Mouse (Mus musculus) layer of hippocampus, adult 2 months (tissue): ENCODE measurements at regions not wholly inside any gene's neighbourhood (a gene's known extent, or its start where the extent isn't known, plus 50 kb on each side); places are given as distances from the start of the nearest gene placed in this dataset.
"Not testable (repeated sequence)": the region's sequence is repeated elsewhere in the genome, so short reads cannot be mapped to it uniquely, and the experiment has no call there.

Experiments
- DNase-seq, 2 experiments: peaks; one replicate each; pipeline ENCODE4 v3.0.0; 2022; ENCODE audit warnings: low spot score in 2 of 2
- H3K27ac ChIP-seq: fragments of 200-600 bp; 2 replicates; pipeline ENCODE4 v1.8.1; 2022
- H3K4me3 ChIP-seq: fragments of 200-600 bp; 2 replicates; pipeline ENCODE4 v1.8.1; 2022; ENCODE audit warnings: mild to moderate bottlenecking
- CTCF ChIP-seq: fragments of 200-600 bp; conservative IDR thresholded peaks from 2 replicates; pipeline ENCODE4 v1.8.1; 2022; ENCODE audit warnings: antibody characterized with exemption, mild to moderate bottlenecking, moderate library complexity

DNA sequence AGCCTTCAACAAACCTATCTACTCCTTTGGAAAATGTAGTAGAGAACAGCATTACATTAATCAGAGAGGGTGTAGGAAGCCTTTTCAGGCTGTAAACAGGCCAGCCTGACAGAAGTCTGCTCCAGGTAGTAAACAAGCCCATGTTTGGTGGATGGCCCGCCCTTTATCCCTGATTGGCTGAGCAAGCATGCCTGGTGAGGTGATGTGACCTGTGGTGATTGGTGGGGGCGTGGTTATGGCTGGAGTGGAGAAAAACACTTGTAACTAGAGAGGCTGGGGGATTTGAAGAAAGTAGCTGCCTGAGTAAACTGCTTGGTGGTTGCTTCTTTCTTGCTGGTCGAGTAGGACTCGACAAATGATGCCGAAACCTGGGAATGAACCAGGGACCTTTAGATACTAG is 621.3 kb upstream of the Dsel start:
- H3K4me3 ChIP-seq, DNase-seq, H3K27ac ChIP-seq: not testable (repeated sequence)

DNA sequence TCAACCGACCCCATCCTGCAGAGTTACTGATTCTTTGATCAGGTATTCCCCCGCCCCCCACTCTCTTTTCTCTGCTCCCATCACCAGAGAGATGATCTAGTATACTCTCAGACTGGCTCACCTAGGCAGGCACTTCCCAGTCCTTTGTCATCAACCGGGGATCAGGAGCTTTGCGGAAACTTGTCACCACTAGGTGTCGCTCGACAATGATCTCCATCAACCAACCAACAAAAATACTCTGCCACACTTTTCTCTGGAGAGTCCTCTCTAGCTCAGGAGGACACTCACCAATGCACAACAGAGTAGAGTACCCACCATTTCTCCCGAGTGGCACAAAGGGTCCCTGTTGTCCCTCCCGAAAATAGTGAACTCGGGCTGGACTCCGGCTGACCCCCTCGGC is 591.3 kb upstream of the Dsel start:
- Histone ChIP-seq H3K27ac (no peak overlapping the region), H3K4me3 (no peak overlapping the region)
- DNase-seq, result peak; percentile 16 to 45
- TF ChIP-seq CTCF, result peak; percentile 75

DNA sequence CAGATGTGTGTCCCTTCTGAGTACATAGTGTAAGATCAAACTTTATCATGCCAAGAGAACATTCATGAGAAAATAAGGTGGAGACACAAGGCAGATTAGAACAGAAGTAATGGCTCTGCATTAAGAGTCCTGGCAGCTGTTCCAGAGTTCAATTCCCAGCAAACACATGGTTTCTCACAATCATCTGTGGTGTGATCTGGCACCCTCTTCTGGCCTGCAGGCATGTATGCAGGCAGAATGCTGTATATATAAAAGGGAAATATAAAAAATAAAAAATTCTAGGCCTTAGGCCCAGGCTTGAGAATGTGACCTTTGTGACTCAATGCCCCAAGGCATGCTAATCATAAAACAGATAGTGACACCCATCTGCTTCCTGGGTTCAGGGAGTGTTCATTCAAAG is 587.7 kb upstream of the Dsel start:
- peak; percentile 56 for TF ChIP-seq CTCF
- DNase-seq, result no peak
- no peak overlapping the region for H3K27ac ChIP-seq
- no peak overlapping the region for H3K4me3 ChIP-seq

DNA sequence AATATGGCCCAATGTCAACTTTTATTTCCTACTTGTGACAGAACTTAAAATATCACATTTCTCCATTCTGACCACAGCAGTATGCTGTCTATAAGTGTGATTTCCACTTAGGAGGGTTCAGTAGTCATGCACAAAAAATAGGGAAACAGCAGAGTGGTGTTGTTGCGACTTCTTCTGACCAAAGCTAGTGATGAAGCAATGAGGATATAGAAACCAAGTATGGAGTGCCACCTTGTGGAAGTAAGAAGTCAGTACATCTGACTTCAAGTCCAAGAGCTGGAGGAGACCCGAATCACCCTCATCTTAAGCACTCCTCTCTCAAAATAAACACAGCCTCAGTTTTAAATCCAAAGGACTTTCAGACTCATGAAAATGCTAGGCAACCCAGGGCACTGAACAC is 586.9 kb upstream of the Dsel start:
- Histone ChIP-seq H3K27ac (no peak overlapping the region), H3K4me3 (no peak overlapping the region)
- DNase-seq, result peak in 1 of 2 experiments; percentile 2
- peak; percentile 93 for TF ChIP-seq CTCF

DNA sequence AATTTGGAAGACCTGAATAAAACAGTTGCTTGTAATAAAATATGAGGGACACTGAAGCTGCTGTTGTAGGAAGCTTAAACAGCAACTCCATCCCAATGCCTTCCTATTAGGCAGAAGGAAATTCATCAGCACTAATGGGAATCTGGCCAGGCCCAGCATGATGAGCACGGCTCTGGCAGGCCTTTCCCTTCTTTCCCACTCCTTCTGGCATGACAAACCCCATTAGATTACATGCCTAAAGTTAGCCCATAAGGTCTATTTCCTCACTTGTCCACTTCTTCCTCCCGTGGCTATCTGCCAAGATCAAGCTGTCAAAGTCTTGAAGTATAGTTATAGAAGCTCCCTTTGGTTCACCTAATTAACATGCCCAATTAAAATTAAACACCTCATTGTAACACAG is 574.4 kb upstream of the Dsel start:
- no peak for DNase-seq
- no peak for TF ChIP-seq CTCF
- no peak overlapping the region for H3K27ac ChIP-seq
- no peak overlapping the region for H3K4me3 ChIP-seq

DNA sequence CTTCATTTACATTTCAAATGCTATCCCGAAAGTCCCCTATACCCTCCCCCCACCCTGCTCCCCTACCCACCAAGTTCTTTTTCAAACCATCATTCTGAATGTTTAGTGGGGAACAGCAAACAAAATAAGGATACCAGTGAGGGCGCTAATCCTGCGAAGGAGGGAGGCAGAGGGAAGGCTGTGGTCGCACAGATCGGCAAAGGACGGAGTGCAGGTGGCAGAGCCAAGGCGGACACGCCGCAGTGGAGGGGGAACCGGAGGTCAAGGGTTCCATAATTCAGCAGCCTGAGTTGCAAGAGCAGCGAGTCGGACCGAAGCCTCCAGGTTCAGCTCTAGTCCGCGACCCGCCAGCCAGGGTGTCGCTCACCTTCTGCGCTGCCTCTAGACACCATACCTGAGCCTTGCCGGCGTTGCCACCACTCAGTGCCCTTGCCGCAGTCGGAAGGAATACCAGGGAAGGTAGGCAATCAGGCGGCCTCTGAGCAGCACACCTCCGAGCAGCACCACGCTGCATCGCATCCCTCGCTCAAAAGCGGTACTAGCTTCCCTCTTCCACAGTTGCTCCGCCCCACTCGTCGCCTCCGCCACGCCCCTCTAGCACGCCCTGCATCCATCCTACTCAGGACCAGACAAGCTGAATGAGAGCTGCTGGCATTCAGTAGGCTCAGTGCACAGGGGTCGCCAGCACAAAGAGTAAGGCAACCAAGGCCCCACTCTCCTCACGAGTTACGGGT is 551.8 kb upstream of the Dsel start:
- peak; percentile 27 to 44 for DNase-seq
- Histone ChIP-seq H3K27ac (no peak overlapping the region), H3K4me3 (peak overlapping the region; percentile 57)
- TF ChIP-seq CTCF, result 0 out of 2 replicates have a peak, but pooled peaks have one; percentile 6

DNA sequence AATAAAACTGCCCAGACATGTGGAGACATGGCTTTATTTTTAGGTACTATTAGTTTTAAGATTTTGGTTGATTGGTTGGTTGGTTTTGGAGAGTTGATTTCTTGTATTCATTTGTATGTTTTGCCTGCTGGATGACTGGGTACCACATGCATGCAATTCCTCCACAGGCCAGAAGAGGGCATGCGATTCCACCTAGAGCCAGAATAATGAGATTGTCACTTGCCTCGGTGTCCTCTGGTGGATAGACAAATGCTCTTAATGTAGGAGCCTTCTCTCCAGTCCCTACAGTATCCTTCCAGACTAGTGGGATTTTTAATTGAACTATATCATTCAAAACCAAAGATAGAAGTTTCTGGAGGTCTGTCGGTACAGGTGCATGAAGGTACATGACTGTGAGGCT is 524.1 kb upstream of the Dsel start:
- DNase-seq, result peak; percentile 49 to 75
- peak; percentile 94 for TF ChIP-seq CTCF
- no peak overlapping the region for H3K27ac ChIP-seq
- no peak overlapping the region for H3K4me3 ChIP-seq

DNA sequence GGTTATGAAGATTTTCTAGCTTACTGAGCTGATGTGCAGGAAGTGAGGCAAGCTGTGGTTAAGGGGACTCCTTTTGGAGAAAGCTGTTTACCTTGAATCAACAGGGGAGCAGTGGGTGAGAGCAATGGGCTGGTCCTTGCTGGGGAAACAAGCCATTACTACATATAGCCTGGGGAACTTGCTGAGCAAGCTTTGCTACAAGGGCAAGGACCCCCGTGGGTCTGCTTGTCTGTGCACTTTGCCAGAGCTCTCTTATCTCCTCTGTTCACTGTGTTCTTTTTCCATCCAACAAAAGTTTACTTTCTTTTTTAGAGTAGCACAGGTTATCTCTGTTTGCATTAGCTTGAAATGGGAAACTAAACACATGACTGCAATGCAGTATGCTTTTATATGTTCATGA is 519.3 kb upstream of the Dsel start:
- no peak overlapping the region for H3K4me3 ChIP-seq
- no peak for TF ChIP-seq CTCF
- H3K27ac ChIP-seq, result no peak overlapping the region
- DNase-seq, result no peak

DNA sequence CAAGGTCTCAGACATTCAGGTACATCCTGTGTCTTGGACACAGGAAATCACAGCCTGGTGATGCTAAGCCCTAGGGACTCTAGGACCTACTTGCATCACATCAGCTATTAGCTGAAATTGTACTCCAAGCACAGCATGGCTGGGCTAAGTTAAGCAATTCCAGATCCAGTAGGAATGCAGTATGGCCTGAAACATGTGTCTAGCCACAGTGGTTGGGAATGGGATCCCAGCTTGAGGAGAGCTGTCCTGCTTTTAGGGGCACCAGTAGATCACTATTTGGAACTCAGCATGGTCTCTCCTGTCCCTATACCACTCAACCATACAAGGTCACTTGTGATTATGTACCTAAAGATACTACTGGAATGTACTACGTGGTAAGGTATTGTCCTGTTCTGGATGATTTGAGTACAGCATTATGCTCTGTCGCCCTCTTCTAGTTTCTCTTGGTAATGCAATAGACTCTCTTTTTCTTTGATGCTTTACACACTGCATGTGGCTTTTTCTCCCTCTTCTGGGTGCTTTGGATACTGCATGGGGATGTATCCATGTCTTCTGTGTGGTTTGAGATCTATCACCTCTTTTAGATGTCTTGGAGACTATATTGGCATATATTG is 515.0 kb upstream of the Dsel start:
- Histone ChIP-seq H3K4me3 (no peak overlapping the region), H3K27ac (no peak overlapping the region)
- peak; percentile 98 for TF ChIP-seq CTCF
- peak; percentile 53 to 73 for DNase-seq

DNA sequence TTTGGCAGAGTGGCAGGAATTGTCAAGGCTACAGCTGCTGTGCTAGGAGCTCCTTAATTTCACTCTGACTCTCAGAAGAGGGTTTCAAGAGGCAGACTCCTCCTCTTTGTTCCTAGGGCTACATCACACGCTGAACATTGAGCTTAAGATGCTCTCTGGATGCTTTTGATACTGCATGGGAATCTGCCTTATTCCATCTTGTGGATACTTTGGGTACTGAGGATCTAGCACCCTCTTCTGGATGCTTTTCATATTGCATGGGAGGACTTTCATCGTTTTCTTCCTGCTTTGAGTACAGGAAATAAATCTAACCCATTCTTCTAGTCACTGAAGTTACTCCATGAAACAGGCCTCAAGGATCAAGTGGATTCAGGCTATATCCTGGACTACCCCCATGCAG is 513.9 kb upstream of the Dsel start:
- peak; percentile 26 to 60 for DNase-seq
- H3K27ac ChIP-seq, result no peak overlapping the region
- H3K4me3 ChIP-seq, result no peak overlapping the region
- TF ChIP-seq CTCF, result peak; percentile 96

DNA sequence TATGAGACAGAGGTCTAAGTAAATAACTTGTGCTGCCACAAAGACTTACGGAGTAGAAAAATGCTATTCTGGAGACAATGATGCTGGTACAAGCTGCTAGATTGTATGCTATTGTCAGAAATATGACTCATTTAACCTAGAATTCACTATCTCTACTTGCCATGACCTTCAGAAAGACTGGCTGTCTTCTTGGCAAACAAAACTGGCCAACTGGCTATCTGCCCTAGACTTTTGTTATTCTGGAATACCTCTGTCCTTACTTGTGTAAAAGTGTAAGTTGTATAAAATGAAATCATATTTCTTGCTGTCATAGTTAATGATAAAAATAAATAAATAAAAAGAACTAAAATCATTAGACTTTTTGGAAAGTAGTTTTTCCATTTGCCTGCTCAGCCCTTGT is 491.1 kb upstream of the Dsel start:
- TF ChIP-seq CTCF, result no peak
- Histone ChIP-seq H3K4me3 (no peak overlapping the region), H3K27ac (no peak overlapping the region)
- no peak for DNase-seq
